Mouse (Mus musculus) cortical plate, adult 2 months (tissue): ENCODE measurements at regions not wholly inside any gene's neighbourhood (a gene's known extent, or its start where the extent isn't known, plus 50 kb on each side); places are given as distances from the start of the nearest gene placed in this dataset.

Source experiments
- CTCF ChIP-seq: fragments of 200-500 bp; IDR thresholded peaks from 2 replicates; pipeline ENCODE4 v1.5.1; 2011; ENCODE audit warnings: mild to moderate bottlenecking, control low read depth, low read length; ENCODE audit not compliant: insufficient read depth; ENCODE audit errors: extremely low read depth
- POLR2A ChIP-seq: fragments of 200-500 bp; IDR thresholded peaks from 2 replicates; pipeline ENCODE4 v1.6.1; 2011; ENCODE audit warnings: mild to moderate bottlenecking, low read length, control low read depth; ENCODE audit not compliant: insufficient read depth; ENCODE audit errors: extremely low read depth

GRCm38 (mm10) chr11:56173246-56173645 lies 132.4 kb upstream of the Nmur2 start:
- TF ChIP-seq POLR2A (no peak), CTCF (no peak)
